Mouse (Mus musculus) ovary, postnatal 14 days (tissue): Measurements from ENCODE around the gene Smim1.

ENCODE experiments used
- DNase-seq: peaks from one replicate; pipeline ENCODE4 v3.0.0; 2022; ENCODE audit warnings: low spot score

Gene Smim1

DNA sequence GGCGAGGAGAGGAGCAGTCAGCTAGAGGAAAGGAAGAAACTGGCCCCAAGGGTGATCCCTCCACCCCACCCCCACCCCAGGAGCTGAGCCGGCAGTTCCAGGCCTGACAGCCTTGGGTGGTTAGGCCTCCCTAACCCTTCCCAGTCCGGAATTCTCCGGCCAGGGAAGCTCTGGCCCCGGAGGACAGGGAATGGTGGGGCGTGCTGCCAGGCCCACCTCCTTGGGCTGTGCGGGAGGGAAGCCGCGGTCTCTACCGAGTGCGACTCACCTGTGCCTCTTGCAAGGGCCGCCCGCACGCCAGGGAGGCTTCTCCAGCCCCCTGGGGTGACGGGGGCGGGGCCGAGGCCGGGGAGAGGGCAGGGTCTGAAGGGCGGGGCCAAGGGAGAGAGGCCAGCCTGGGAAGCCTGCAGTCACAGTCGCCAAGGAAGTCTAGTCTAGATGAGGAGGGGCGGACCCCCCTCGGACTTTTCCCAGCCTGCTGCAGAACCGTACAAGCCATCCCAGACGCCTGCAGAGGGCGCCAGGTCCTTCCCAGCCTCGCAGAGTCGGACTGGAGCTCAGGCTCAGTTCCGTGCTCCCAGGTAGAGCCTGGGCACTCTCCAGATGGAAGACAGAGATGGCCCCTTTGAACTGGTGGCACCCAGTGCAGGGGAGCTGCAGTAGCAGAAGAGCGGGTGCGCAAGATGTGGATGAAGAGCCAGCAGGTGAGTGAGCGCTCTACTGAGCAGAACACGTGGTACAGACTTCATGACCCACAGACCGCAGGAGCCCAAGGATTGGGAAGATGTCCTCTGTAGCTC is at the start of gene Smim1:
Gene Smim1, minus strand, starts transcription at position 590 of the 800 bp plus-strand sequence.
- DNase-seq: peak; percentile 71

DNA sequence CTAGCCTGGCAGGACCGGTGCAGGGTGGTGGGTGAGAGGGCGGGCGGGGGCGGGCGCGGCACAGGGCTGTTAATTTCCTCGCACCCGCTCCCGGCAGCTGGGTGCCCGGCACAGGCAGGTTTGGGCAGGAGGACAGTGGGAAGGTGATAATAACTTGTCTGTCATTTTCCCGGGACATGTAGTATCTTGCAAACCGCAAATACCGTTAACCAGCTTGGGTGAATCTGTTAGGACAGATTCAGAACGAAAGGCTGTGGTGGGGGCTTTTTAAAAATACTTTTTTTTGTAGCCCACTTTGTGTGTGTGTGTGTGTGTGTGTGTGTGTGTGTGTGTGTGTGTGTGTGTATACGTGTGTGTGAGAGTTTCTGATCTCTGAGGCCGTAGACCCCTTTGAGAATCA is 45.9 kb upstream of the Smim1 start:
- no peak for DNase-seq

DNA sequence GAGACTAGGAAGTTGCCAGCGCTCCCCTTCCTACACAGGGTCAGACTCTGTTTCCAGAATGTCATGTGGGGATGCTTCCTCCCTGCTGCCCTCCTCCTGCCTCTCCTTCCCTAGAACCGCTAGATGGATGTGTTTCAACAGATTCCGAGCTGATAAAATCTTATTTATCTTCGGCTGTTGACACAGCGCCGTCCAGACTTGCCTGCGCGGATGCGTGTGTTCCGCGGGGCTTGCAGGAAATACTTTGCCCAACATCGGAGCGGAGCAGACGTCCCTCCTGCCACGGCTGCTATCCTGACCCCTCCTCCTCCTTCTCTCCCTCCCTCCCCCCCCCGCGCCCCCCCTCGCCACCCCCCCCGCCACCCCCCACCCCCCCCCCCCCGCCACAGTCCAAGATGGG is 45.5 kb upstream of the Smim1 start:
- DNase-seq: no peak

DNA sequence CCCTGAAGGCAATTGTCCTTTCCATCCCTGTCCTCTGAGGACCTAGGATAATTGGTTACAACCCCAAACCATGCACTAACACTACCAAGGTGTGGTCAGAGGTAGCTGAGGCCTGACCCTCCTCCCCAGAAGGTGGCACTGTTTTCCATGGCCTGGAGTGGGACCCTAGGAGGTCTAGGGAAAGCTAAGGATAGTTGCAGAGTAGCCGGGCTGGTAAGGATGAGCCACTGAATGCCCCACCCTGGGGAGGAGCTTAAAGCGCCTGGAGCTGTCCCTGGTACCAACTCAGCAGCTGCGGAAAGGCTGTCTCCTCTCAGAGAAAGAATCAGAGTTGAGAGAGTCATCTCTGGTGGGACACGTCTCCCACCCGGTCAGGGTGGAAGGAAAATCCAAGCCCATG is 44.9 kb upstream of the Smim1 start:
- DNase-seq: peak; percentile 22

DNA sequence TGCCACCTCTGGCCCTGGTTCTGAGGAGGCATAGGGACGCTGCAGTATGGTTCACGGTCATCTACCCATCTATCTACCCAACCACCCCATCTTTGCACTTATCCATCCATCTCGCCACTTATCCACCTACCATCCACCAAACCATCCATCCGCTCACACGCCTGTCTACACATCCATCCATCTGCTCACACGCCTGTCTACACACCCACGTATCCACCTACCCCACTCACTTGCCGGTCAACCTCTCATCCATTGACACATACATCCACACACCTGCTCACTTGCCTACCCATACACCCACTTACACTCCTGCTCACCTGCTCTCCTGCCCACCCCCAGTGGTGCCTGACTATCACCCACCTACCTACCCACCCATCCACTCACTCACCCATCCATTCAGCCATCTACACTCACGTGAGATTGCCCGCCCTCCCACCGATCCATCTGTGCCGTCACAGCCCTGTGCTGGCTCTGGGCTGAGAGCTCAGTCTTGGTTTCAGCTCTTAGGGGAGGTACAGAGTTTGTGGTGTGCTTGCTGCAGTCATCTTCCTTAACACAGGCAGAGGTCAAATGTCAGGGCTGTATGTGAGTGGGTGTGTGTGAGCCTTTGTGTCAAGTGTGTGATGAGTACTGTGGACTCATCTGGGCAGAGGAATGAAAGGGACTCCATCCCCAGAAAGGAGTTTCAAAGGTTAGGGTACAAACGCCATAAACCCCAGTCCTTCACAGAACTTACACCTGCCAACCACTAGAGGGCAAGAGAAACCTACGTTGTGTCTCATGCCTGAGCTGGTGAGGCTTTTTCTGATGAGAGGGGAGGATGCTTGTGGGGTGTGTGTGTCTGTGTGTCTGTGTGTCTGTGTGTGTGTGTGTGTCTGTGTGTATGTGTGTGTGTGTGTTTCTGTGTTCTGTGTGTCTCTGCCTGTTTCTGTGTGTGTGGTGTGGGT is 39.1 kb upstream of the Smim1 start:
- DNase-seq: no peak

DNA sequence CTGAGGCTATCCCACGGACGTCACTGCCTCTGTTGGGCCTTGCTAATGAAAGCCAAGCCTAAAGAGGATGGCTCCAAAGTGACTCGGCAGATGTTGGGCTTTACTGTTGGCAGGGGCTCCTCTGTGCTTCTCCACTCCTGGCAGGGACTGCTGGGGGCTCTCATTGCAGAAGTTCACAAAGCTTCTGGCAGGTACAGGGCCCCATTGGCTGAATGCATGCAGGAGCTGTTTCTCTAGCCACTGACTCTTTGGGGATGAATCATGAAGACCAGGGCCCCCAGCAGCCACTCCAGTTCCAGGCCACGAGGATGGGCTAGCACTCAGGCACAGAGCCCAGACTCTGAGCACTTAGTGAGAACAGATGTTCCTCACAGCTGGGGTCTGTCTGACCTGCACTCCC is 31.7 kb upstream of the Smim1 start:
- no peak for DNase-seq

DNA sequence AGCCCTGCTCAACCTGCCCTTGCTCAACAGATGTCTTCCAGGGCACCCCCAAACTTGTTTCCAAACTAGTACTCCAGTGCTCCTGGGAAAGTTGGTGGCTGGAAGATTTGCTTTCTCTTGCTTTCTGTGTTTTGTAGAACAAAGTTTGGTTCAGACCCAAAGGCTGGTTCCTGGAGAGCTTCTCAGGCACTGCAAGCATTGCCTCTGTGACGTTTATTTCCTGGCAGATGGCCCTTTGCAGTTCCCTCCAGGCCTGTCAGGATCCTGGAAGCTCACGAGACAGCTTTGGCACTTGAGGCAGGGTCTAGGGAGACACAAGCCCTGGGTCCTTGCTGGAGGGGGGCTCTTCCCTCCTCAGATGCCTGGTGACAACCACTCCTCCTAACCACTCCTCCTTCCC is 30.6 kb upstream of the Smim1 start:
- no peak for DNase-seq

DNA sequence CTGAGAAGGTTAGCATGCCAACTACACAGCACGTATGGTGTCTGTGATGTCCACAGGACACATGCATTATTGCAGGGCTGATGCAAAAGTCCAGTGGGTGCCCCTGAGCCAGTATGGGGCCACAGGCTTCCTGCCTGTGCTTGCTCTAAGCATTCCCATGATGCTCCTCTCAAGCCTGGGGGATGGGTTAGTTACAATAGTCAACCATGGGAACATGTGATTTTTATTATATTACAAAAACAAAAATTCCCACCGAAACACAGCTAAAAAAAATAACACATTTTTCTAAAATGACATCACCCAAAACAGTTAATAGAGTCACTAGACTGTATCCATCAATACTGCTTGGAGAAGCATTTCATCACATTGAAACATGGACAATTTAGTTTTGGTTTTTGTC is 30.0 kb upstream of the Smim1 start:
- no peak for DNase-seq

DNA sequence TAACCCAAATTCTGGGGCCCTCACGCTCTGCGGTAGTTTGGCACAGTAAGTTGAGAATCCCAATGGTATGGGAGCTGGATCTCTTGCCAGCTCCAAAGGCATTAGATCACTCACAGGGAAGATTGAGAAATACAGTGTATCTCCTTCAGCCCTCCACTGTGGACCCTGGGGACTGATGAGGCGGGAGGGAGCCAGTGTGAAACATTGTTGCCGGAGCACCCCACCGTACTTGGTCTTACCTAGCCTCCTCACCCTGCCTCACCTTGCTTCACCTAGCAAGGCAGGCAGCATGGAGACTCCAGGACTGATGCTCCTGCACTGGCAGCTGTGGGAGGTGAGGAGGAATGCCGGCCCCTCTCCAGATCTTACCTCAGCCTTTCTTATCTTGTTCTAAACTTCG is 29.5 kb upstream of the Smim1 start:
- DNase-seq: no peak

DNA sequence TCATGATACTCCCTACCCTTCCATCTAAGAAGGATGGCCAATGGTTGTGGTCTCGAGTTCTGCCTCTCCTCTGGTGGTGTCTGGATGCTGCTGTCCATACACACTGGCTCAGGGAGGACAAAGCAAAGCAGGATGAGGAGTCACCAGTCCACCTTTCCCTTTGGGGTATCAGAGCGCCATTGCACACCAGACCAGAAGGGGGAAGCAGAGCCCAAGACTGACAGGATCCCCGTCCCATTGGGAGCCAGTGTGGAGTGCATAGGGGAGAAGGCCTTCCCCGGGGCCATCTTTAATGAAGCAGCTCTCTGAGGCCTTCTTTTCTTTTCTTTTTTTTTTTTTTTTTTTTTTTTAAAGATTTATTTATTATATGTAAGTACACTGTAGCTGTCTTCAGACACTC is 27.0 kb upstream of the Smim1 start:
- no peak for DNase-seq

DNA sequence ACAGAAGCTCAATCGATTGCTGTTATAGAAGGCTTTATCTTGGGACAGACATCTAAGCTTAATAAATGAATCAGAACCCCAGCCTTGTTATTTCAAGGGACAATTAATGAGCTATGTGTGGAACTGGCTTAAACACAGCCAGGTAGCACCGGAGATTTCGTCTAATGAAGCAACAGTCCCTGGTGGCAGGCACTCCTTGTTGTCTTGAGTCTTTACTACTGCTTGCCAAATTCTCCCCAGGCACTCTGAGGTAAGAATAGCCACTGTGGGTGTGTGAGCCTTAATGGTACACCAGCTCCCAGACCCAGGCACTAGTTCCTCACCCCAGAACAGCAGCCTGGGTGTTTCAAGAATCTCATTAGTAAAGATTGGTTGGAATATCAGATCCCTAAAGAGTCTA is 25.4 kb upstream of the Smim1 start:
- DNase-seq: no peak

DNA sequence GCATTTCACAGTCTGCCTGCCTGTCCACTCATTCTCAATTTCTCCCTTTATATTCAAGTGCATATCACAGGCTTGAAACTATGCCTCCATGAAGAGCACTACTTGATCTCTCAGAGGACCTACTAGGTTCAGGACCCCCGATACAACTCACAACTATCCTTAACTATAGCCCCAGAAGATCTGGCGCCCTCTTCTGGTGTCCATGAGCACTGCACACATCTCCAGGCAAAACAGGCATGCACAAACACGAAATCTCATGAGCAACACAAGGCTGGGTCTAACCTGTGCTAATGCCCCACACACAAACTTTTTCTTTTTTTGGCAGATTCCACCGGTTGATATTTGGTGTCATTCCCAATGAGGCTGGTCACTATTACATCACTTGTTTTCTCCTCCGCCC is 19.8 kb upstream of the Smim1 start:
- DNase-seq: no peak

DNA sequence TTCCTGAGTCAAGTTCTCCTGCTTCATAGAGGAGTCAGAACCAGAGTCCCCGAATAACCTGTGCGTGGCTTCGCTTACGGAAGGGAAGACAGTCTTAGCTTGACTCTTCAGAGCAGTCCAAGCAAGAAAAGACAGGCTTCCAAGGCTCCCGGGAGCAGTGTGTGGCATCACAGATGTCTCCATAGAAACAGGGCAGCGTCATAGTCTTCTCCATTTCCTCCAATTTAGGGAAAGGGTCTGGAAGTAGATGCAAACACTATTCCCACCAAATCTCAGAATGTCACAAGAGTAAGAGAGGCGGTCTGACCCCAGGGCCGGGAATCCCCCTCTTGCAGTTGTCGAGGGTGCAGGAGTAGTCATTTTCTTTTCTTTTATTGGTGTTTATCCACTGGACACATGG is 16.5 kb upstream of the Smim1 start, which contains the start of gene Ccdc27:
Gene Ccdc27, minus strand, starts transcription at position 101 of the 400 bp plus-strand sequence.
- no peak for DNase-seq

DNA sequence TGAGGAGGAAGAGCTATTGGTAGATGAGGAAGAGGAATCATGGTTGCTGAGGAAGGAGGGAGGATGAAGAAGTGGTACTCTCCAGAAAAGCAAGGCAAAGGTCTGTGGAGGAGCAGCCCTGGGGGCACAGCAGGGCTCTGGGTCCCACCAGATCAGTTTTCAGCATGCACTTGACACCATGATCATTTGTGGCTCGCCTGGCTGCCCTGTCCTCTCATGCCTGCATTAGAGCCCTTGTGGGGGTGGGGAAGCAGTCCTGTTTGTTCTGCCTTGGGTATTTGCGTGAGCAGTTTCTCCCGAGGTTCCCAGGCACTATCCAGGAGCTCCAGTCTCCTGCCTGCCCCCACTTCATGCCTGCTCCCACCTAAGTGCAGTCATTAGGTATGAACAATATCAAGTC is 11.1 kb upstream of the Smim1 start:
- DNase-seq: no peak

DNA sequence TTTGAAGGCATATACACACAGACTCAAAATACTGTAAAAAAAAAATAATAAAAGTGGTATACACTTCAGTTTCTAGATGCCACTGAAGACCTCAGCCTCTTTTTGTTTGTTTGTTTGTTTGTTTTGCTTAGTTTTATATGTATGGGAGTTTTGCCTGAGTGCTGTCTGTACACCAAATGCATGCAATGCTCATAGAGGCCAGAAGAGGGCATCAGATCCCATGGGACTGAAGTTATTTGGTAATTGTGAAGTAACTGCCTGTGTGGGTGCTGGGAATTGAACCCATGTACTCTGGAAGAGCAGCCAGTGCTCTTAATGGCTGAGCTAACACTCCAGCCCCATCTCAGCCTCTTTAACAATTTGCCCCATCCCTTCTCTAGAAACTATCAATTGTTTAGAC is 2.6 kb upstream of the Smim1 start:
- no peak for DNase-seq

DNA sequence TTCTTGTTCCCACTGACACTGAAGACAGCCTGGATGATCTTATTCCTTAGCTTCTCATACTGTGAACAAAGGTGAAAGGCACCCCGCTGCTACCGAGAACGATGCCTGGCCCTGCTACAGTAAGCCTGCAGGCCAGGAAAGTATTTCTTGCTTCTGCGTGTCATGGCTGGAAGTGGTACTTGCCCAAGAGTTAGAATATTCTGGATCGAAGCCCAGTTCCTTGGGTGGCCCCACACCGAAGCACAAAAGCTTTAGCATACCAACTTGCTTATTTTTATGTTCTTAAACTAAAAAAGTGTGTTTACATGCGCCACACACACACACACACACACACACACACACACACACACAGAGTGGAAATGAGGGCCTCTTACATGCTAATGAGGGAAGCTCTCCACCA is 2.0 kb upstream of the Smim1 start:
- DNase-seq: no peak

DNA sequence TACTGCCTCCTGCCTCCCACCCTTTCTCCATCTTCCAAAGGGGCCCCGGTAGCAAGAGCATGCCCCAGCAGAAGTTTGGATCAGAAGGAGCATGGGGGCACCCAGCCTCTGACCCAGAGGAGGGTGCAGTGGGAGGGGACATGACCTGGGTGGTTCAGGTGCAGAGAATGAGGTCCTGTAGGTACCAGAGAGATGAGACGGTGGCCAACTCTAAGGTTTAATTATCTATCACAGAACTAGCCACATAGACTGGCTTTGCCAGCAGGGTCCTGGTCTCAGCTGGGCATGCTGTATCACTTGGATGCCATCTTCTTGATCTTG is 371 bp upstream of the Smim1 start:
- no peak for DNase-seq

DNA sequence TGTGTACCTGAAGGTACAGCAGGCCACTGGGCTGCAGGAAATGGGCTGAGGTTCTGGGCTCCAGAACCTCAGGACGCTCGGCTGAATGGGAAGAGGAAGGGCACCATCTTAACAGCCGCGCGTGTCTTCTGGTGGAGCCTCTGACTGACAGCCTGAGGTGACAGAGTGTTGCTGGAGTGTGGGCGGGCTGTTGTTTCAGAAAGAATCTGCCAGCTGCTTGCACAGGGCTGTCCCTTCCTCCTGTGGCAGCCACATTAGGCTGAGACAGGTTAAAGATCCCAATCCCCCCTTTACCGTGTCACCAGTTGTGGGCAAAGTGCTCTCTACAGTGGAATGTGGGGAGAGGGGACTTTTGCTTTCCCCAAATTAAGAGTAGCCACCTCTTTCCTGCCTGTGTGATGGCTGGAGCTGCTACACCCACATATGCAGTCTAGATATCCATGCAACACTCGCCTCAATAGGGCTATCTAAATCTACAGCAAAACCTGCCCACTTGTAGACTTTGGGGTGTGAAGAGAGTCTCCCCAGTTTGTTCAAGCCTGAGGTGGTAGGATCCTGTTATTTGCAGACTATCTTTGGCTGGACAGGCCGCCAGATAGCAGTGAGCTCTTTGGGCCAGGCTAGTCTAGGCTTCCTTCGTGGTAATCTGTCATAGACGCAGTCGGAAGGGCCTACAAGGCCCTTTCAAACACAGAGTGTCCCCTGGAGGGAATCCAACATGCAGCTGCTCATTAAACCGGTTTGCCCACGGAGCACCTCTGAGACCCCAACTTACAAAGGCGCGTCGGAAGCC is 1.1 kb downstream of the Smim1 start:
- no peak for DNase-seq

DNA sequence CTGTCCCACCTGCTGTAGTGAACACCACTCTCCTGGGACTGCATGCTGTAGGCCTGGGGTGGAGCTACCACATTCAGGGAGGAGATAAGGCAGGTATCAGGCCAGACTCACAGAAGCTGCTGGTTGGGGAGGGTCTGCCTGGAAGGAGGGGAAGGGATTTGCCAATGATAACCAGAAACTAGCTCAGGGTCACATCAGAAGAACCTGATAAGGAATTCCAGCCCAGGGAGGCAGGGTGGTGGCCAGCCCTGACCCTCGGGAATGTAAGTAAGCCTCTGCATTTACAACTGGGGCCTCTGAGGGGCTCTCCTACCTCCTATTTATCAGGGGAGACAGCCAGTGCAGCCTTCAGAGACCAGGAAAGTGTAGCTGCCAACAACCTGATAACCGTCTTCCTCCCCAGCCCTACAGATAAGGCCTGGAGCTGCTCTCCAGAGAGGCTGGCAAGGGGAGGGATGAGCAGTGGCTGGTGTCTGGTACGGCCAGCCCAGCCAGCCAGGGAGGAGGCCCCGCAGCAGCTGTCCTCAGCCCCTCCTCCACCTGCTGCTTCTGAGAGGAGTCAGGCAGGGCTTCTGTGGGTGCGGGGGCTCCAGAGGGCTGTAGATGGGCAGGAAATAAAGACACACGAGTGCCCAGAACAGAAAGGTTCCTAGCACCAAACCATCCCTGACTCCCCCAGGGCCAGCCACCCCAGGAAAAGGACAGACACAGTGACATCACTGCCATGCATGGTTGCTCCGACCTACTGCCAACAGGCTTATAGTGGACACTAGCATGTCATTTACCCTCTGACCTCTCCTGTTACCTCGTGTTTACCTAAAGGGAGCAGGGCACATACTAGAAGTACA is 2.1 kb downstream of the Smim1 start:
- no peak for DNase-seq

DNA sequence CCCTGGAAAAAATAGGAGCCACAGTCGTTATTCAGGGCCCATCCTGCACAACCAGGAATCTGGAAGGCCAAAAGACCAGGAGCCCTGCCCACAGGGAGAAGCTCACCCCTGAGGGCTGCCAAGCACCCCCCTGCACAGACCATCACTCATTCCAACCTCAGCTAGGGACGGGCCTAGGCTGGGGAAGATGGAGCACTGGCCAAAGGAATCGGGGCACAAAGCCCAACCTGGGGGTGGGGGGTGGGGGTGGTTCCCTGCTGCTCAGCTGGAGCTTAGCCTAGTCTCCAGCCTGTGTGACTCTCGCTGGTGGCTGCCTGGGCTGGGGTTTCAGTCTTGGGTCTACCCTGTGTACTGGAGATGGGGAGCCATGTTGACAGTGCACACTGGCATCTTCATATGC is 3.2 kb downstream of the Smim1 start:
- no peak for DNase-seq

DNA sequence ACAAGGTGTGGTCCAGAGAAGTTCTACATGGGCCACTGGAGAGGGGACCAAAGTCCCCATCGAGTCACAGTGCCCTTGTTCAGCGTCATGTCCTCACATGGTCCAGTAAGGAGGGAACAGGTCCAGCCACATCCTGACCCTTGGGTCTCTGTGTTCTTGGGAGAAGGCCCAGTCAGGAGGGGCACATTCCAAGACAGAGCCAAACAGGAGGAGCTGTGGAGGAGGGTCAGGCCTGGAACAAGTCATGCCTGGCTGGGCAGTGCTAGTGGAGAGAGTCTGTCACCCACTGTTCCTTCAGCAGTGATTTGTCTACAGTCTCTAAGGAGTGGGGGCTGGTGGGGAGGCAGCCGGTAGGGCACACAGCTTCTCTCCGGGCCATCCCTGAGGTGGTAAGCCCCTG is 3.6 kb downstream of the Smim1 start:
- peak; percentile 54 for DNase-seq

DNA sequence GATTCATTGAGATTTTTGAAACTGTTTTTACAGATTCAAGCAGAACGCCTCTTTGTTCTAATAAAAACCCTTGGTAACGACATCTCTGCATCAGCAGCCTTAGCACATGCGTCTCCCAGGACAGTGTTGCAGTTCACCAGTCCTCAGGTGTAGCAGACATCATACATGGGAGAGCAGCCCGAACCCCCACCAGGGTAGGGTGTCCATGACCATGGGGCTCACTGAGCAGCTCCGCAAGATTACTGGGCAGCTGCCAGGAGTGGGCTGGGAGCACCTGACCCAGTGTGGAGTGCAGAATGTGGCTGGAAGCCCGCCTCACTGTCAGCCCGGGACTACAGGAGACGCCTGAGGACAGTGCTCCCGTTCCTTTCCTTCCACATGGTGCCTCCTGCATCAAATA is 4.6 kb downstream of the Smim1 start:
- no peak for DNase-seq
